Mouse (Mus musculus): ENCODE results near the gene Olfr420.
A peak's percentile ranks its signal among the peaks of the same experiment; 100 is the strongest.

The Olfr420 gene

DNA sequence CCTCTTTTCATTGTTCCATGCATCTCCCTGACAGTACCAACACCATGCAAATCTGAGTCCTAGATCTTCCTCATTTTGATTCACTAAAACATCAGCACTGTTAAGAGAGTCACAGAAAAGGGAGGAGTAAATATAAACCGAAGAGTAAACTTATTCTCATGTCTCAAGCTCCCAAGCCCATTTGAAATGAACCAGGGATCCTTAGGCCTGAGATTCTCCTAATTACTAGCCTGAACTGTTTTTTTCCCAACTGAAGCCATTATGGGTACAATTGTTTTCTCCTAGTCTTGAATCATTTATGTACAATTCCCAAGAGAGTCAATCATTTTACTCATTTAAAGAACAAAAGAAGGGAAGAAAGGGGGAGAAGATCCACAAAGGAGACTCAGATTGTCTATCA, at the start of gene Olfr420:
Olfr420 (plus strand) TSS at position 301 of the 400 bp plus-strand sequence.
- no peak for DNase-seq

GRCm38 (mm10) chr1:174121062-174121461, 34.4 kb upstream of the Olfr420 start, which contains the start of gene Olfr231:
TSS of gene Olfr231 (minus strand) at chr1:174121162.
- DNase-seq, result no peak

DNA sequence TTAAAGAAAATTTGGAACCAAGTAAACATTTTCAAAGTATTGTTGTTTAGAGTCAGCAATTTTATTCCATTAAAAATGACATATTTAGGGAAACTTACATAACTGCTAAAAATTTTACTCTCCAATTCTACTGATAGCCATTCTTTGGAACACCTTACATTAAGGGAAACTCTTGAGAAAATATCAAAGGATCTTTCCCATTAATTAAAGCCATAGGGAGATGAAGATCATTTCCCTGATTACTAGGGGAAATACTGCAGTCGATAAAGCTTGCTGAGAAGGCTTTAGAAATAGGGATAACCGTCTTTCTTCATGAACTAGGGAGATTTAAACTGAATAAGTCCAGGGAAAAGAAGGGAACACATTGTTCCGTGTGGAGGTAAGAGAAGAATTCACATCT, 24.2 kb upstream of the Olfr420 start, which contains the start of gene Olfr424:
Olfr424 (plus strand) TSS at position 301 of the 400 bp plus-strand sequence.
- no peak for DNase-seq

GRCm38 (mm10) chr1:174131999-174132398, 23.4 kb upstream of the Olfr420 start:
- no peak for DNase-seq

DNA sequence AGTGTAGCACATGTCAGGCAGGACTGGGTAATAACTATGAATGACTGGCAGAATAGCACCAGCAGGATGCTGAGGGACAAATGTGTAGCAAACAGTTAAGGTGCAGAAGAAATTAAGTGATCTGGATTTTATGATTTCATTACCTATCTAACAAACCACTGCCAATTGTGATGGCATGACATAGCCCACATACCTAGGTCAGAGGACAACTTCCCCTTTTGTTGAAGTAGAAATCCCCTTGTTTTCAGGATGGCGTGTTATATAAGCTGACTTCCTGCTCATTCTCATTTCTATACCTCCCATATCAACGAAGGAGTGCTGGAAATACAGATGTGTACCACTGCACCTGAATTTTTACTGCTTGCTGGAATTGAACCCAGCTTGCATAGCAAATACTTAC, 14.0 kb upstream of the Olfr420 start:
- DNase-seq, result peak; percentile 5 to 11

DNA sequence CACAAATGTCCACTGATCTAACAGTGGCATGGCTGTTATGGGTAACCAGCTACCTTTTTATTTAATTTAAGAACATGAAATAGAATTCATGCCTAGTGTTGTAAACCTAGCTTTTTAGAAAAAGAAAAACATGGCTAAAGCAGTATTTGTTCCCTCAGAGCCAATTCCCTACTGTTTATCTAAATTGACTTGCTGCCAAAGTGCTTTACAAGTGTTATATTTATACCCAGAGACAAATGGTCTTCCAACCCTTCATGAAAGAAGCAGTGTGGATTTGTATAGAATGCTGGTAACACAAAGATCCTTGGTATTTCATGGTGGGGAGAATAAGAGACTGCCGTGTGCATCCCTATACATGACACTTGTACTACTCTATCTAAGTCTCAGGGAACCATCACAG, 8.7 kb upstream of the Olfr420 start:
- no peak for DNase-seq

DNA sequence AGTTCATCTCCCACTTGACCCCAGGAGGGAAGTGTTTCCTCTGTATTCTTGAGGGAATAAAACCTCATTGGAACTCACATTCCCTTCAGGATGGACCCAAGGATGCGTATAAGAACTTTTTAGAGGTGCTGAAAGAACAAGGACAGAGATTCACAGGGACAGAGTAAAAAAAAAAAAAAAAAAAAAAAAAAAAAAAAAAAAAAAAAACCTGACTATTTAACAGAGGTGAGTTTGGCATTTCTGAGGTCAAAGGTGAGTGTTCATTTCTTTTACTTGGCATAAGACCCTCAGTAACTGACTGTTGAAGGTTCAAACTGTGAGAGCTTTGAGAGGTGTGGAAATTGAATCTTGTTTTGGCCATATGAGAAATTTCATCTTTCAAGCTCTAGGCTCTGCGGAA, 6.1 kb upstream of the Olfr420 start:
- DNase-seq, result no peak

DNA sequence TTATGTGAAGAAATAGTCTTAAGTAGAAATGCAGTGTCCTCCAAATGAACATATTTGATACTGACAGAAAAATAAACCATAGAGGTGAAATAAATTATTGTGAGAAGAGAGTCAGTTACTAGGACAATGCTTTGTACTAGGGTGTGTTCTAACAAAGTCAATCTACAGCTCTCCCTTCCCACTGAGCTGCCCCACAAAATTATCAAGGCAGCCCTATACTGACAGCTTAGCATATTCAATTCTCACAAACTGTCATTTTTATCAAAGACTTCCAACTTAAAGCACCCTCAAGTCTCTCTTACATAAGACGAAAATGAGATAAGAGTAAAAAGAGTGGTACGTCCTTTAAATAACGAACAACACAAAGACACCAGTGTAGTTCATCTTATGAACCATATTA, 2.2 kb downstream of the Olfr420 start:
- DNase-seq, result no peak

GRCm38 (mm10) chr1:174158512-174158911, 3.1 kb downstream of the Olfr420 start:
- DNase-seq, result no peak

DNA sequence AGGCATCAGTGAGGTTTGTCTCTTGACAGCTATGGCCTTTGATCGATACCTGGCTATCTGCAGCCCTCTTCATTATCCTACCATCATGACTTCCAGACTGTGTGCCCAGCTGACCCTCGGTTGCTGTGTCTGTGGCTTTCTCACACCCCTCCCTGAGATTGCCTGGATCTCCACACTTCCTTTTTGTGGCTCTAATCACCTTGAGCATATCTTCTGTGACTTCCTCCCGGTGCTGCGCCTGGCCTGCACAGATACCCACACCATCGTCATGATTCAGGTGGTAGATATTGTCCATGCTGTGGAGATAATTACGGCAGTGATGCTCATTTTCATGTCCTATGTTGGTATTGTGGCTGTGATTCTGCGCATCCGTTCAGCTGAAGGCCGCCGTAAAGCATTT, 3.7 kb downstream of the Olfr420 start:
- DNase-seq, result no peak

GRCm38 (mm10) chr1:174169024-174169423, 13.6 kb downstream of the Olfr420 start:
- DNase-seq, result no peak

- DNase-seq, result no peak
Measured at GRCm38 (mm10) chr1:174170706-174171501, 15.5 kb downstream of the Olfr420 start.

DNA sequence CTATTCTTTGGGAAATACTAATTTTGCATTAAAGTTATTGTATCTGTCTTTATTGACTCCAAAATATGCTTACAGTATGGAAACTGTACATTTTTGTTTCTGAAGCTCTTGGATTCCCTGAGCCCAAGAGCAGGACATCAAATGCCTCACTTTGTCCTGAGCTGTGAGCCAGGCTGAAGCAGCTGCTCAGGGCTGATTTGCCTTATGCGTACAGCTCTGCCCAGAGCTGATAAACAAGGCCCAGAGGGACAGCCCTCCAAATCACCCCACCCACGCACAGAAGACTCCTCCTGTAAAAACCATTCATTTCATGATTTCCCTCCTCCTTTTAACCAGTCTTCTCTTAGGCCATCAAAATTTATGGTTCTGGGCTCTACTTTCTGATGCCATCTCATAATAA, 16.1 kb downstream of the Olfr420 start:
- DNase-seq, result no peak

- no peak for DNase-seq
Measured at GRCm38 (mm10) chr1:174172605-174173004, 17.2 kb downstream of the Olfr420 start, which contains the start of gene Spta1. TSS of gene Spta1 (plus strand) at chr1:174172776.

- DNase-seq, result no peak
Measured at GRCm38 (mm10) chr1:174204699-174205098, 49.3 kb downstream of the Olfr420 start.
